Mouse (Mus musculus) hindbrain, embryonic 11.5 days (tissue): ENCODE measurements around the gene Cryzl2. TPM values are rescaled to one million over a fixed set of nuclear protein-coding genes. Genes with fewer than 3 reads are reported as not detected.

Source experiments
- ATAC-seq: fragments of 200-750 bp; cut with Nextera tagmentation; 2 replicates; pipeline ENCODE4 v1.8.0; 2017; ENCODE audit warnings: mild to moderate bottlenecking, moderate TSS enrichment, moderate library complexity; ENCODE audit not compliant: low FRiP score
- DNase-seq: peaks from one replicate; pipeline ENCODE4 v3.0.0-alpha.2; 2015; ENCODE audit warnings: low spot score
- H3K27ac ChIP-seq: fragments of 300-500 bp; sonication (generic); 2 replicates; pipeline ENCODE4 v1.5.1; 2014; ENCODE audit warnings: mild to moderate bottlenecking, low read depth, low read length
- H3K27me3 ChIP-seq: fragments of 300-500 bp; sonication (generic); 2 replicates; pipeline ENCODE4 v1.6.1; 2014; ENCODE audit warnings: mild to moderate bottlenecking, low read length, moderate library complexity, mixed read lengths; ENCODE audit not compliant: control insufficient read depth, insufficient read depth
- H3K36me3 ChIP-seq: fragments of 300-500 bp; sonication (generic); 2 replicates; pipeline ENCODE4 v1.6.1; 2014; ENCODE audit warnings: mild to moderate bottlenecking, low read length, moderate library complexity, mixed read lengths; ENCODE audit not compliant: control insufficient read depth, insufficient read depth
- H3K4me1 ChIP-seq: fragments of 300-500 bp; sonication (generic); replicated peaks from 2 replicates; pipeline ENCODE4 v1.6.1; 2014; ENCODE audit warnings: low read length, mixed read lengths; ENCODE audit not compliant: control insufficient read depth, insufficient read depth
- H3K4me2 ChIP-seq: fragments of 300-500 bp; sonication (generic); replicated peaks from 2 replicates; pipeline ENCODE4 v1.6.1; 2014; ENCODE audit warnings: mild to moderate bottlenecking, low read depth, low read length
- H3K4me3 ChIP-seq: fragments of 300-500 bp; sonication (generic); 2 replicates; pipeline ENCODE4 v1.5.1; 2014; ENCODE audit warnings: low read depth, low read length
- H3K9ac ChIP-seq: fragments of 300-500 bp; sonication (generic); 2 replicates; pipeline ENCODE4 v1.6.1; 2014; ENCODE audit warnings: low read depth, low read length
- H3K9me3 ChIP-seq: fragments of 300-500 bp; sonication (generic); 2 replicates; pipeline ENCODE4 v1.6.1; 2016; ENCODE audit warnings: low read length; ENCODE audit not compliant: control insufficient read depth
- WGBS: fragments of 180-500 bp; shearing (Covaris S2); extraction: QIAGEN DNeasy Blood & Tissue Kit; methylation state at CpG from one replicate; pipeline ENCODE4 v1.1.7; 2014; 5-methylcytosine and 5-hydroxymethylcytosine counted together
- polyA plus RNA-seq: library from polyadenylated mRNA; unstranded; fragments of >200 nt; fragmentation: Nextera tagmentation; extraction: Ambion mirVana; gene quantifications from 2 replicates; pipeline ENCODE4 v1.2.1, GENCODE M21; 2014

Gene Cryzl2
- polyA plus RNA-seq, 1 experiment from 2014 or later: 8.8 TPM

GRCm38 (mm10) chr1:157438290-157438689 is 20.1 kb upstream of the Cryzl2 start:
- H3K27me3 ChIP-seq: no peaks in the 10 kb centered on the region
- H3K4me1 ChIP-seq: 0 out of 2 replicates have a peak, but pooled peaks cover 6% of the 10 kb centered on the region
- no peak overlapping the region for H3K4me2 ChIP-seq
- no peak for ATAC-seq
- H3K9ac ChIP-seq: no peak overlapping the region
- no peak for DNase-seq
- H3K4me3 ChIP-seq: no peak overlapping the region
- 92% methylated on average over 2 of the region's 2 CpGs for WGBS
- no peaks in the 10 kb centered on the region for H3K36me3 ChIP-seq
- no peak overlapping the region for H3K27ac ChIP-seq
- H3K9me3 ChIP-seq: no peaks in the 10 kb centered on the region

DNA sequence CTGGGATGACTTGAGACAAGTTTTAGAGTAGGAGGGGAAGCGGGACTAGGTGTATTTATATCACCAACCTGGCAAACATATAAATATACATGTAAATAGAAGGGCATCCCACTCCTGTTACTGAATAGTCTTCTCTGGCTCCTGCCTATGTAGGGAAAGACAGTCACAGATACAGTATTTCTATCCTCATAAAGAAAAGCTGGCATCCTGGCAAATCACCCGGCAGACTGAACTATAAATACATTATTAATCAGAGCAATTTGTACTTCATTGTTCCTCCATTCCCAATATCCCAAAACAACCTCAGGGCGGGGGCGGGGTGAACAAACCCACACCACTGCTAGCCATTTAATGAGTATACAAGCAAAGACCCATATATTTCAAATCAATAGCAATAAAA is 19.3 kb upstream of the Cryzl2 start:
- H3K27ac ChIP-seq: peak overlapping the region; percentile 83
- no peak overlapping the region for H3K4me2 ChIP-seq
- no peaks in the 10 kb centered on the region for H3K9me3 ChIP-seq
- no peak overlapping the region for H3K4me3 ChIP-seq
- H3K4me1 ChIP-seq: 0 out of 2 replicates have a peak, but pooled peaks cover 6% of the 10 kb centered on the region
- no peaks in the 10 kb centered on the region for H3K27me3 ChIP-seq
- 89% methylated on average over 4 of the region's 4 CpGs for WGBS
- H3K9ac ChIP-seq: no peak overlapping the region
- no peak for DNase-seq
- no peaks in the 10 kb centered on the region for H3K36me3 ChIP-seq
- no peak for ATAC-seq

DNA sequence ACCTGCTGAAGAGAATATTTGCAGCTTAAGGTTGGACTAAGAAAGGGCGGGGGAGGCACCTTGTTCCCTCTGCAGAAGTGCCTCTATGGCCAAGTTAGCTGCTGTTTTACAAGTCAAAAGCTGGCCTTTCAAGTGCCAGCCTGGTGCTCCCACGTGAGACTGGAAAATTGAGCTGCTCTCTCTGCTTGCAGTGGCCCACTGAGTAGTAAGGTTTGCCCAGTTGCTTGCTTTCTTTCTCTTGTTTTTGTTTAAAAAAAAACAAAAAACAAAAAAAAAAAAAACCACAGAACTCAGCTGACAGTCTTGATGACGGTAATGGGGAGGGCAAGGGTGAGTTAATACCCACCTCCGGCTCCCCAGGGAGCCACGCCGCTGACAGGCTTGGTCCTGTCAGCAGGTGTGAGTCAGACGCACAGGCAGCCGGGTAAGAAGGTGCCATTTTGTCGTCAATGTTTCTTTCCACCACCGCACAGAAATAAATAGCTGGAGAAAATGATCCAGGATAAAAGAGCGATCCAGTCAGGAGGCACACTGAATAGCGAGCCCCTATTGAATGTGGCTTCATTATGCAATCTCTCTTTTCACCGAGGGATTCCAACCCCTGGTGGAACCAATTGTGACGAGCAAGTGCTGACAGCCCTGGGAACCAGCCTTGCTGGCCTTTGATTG is 18.3 kb upstream of the Cryzl2 start:
- Histone ChIP-seq H3K9ac (no peak overlapping the region), H3K4me3 (no peak overlapping the region), H3K36me3 (no peaks in the 10 kb centered on the region), H3K27me3 (no peaks in the 10 kb centered on the region), H3K9me3 (no peaks in the 10 kb centered on the region), H3K4me1 (0 out of 2 replicates have a peak, but pooled peaks cover 6% of the 10 kb centered on the region), H3K27ac (peak overlapping the region; percentile 83), H3K4me2 (peak overlapping the region; percentile 24; the same call in 1 of the 2 replicates)
- WGBS: 3% methylated on average over 14 of the region's 14 CpGs
- DNase-seq (peak; percentile 78), ATAC-seq (peak; percentile 91)

- 12% methylated on average over 14 of the region's 14 CpGs for WGBS
- H3K27ac ChIP-seq: peak overlapping the region; percentile 34; the same call in 1 of the 2 replicates
- H3K9me3 ChIP-seq: no peaks in the 10 kb centered on the region
- H3K4me1 ChIP-seq: 0 out of 2 replicates have a peak, but pooled peaks cover 8% of the 10 kb centered on the region
- no peak overlapping the region for H3K9ac ChIP-seq
- ATAC-seq (peak; percentile 6; the same call in 1 of the 2 replicates), DNase-seq (peak; percentile 58)
- H3K27me3 ChIP-seq: no peaks in the 10 kb centered on the region
- H3K36me3 ChIP-seq: no peaks in the 10 kb centered on the region
- no peak overlapping the region for H3K4me2 ChIP-seq
- H3K4me3 ChIP-seq: no peak overlapping the region
Observed at GRCm38 (mm10) chr1:157443026-157443722, 15.2 kb upstream of the Cryzl2 start.

- H3K9me3 ChIP-seq: no peaks in the 10 kb centered on the region
- no peak for ATAC-seq
- DNase-seq: no peak
- peak overlapping the region; percentile 34; the same call in 1 of the 2 replicates for H3K27ac ChIP-seq
- no peak overlapping the region for H3K4me3 ChIP-seq
- H3K9ac ChIP-seq: no peak overlapping the region
- WGBS: 37% methylated on average over 19 of the region's 19 CpGs
- H3K36me3 ChIP-seq: no peaks in the 10 kb centered on the region
- H3K27me3 ChIP-seq: no peaks in the 10 kb centered on the region
- 0 out of 2 replicates have a peak, but pooled peaks cover 8% of the 10 kb centered on the region for H3K4me1 ChIP-seq
- no peak overlapping the region for H3K4me2 ChIP-seq
Observed at GRCm38 (mm10) chr1:157443723-157444561, 14.4 kb upstream of the Cryzl2 start.

DNA sequence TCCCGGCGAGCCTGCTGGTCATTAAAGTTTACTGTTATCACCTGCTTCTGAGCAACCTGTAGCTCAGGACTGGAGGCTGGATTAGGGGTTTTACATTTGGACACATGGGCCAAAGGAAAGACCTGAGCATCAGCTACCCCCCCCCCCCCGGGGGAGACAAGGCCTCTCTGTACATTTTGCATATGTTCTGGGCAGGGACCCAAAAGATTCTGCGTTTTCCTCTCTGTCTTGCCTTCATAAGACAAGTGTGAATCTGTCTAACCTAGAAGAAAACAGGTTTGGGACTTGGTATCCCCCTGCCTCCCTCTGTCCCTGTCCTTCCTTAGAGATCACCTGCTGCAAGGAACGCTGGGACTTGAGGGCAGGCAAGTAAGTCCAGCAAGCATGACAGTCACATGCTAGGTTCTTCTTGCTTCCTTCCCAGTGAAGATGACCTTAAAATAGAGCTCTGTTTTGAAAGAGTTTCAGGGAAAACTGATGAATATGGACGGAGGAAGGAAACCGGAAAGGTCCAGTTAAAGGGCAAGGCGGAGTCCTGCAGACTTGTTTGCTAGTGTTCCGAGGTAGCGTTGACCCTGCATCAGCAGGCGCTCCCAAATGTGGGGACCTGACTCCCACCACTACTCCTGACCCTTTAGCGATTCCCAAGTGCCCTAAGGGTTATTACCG is 13.6 kb upstream of the Cryzl2 start:
- Histone ChIP-seq H3K36me3 (no peaks in the 10 kb centered on the region), H3K4me2 (no peak overlapping the region), H3K27ac (no peak overlapping the region), H3K9ac (no peak overlapping the region), H3K9me3 (no peaks in the 10 kb centered on the region), H3K27me3 (no peaks in the 10 kb centered on the region), H3K4me3 (no peak overlapping the region), H3K4me1 (peaks cover 5% of the 10 kb centered on the region; the same call in 1 of the 2 replicates)
- DNase-seq (no peak), ATAC-seq (no peak)
- 63% methylated on average over 13 of the region's 13 CpGs for WGBS

DNA sequence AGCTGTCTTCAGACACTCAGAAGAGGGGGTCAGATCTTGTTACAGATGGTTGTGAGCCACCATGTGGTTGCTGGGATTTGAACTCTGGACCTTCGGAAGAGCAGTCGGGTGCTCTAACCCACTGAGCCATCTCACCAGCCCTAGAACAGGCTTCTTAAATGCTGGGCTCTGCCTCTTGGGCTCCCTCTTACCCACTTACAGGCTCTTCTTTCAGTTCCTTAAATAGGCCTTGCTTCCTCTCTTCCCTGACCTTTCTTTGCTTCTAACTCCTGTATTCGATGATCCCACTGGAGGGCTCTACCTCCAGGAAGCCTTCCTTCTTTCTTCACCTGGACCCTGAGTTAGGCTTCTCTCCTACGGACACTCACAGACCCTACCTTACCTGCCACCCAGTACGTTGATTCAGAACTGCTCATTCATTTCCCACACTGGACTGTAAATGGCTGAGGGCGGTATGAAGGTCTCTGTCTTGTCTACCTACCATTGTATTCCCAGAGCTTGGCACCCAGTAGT is 12.9 kb upstream of the Cryzl2 start:
- Histone ChIP-seq H3K27ac (no peak overlapping the region), H3K27me3 (no peaks in the 10 kb centered on the region), H3K9me3 (no peaks in the 10 kb centered on the region), H3K9ac (no peak overlapping the region), H3K4me3 (no peak overlapping the region), H3K4me2 (no peak overlapping the region), H3K36me3 (no peaks in the 10 kb centered on the region), H3K4me1 (peaks cover 7% of the 10 kb centered on the region; the same call in 1 of the 2 replicates)
- WGBS: 91% methylated on average over 6 of the region's 6 CpGs
- ATAC-seq: no peak
- DNase-seq: no peak

DNA sequence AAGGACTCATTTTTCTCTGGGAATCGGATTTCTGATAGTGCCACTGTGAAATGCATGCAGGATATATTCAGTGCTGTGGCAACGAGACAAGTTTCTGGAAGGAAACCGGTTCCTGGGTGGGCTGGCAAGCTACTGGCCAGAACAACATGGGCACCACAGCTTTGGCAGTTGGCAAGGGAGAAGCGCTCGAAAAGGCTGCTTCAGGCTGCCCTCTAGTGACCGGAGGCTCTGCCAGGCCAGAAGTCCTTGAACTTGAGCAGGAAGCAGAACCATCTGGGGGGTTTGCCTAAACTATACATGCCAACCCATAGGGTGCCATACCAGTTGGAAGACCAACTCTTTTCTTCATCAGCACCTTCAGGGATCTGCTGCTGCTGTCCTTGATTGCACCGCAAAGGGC is 12.1 kb upstream of the Cryzl2 start:
- 72% methylated on average over 7 of the region's 7 CpGs for WGBS
- H3K4me1 ChIP-seq: peaks cover 7% of the 10 kb centered on the region; the same call in 1 of the 2 replicates
- H3K9ac ChIP-seq: no peak overlapping the region
- H3K36me3 ChIP-seq: no peaks in the 10 kb centered on the region
- H3K27ac ChIP-seq: no peak overlapping the region
- no peaks in the 10 kb centered on the region for H3K9me3 ChIP-seq
- ATAC-seq: no peak
- no peak for DNase-seq
- no peak overlapping the region for H3K4me2 ChIP-seq
- H3K27me3 ChIP-seq: no peaks in the 10 kb centered on the region
- H3K4me3 ChIP-seq: no peak overlapping the region
